Mouse (Mus musculus) liver, adult 10 weeks (tissue): Measurements from ENCODE around the gene Emc8. TPM values are rescaled to one million over a fixed set of nuclear protein-coding genes. Genes with fewer than 3 reads are reported as not detected.

Experiments used
- polyA plus RNA-seq: library from polyadenylated mRNA; stranded (reverse); fragments of 350-450 nt; fragmentation: Illumina TruSeq; extraction: RNeasy Lipid Tissue Mini Kit (QIAGEN cat#74804); gene quantifications from one replicate; pipeline ENCODE4 v1.2.3, GENCODE M21; 2014; ENCODE audit warnings: low read depth, low replicate concordance

Emc8 gene
- polyA plus RNA-seq = 3.6 TPM

DNA sequence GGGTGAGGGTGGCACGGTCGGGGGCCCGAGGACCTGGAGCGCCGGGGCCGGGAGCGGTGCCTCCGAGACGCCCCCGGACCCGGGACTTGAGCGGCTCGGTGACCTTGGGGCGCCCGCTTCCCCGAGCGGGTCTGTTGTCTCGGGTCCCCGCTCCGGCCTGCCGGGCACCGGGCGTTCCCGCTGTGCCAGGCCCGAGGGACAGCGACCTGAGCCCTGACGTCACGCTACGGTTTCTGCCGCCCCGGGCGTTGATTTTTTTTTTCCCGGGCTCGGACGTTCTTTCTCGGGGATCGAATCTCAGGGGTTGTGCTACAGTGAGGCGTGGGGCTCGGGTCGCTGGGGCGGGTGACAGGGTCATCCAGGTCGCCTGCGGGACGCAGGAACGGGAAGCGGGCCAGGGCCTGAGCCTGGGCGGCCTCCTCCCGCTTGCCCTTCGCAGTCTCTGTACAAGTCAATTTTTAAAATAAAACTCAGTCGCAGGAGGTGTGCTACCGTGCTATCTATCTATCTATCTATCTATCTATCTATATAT is at the start of gene Emc8:
Emc8 (minus strand) TSS at position 200 of the 532 bp plus-strand sequence.

DNA sequence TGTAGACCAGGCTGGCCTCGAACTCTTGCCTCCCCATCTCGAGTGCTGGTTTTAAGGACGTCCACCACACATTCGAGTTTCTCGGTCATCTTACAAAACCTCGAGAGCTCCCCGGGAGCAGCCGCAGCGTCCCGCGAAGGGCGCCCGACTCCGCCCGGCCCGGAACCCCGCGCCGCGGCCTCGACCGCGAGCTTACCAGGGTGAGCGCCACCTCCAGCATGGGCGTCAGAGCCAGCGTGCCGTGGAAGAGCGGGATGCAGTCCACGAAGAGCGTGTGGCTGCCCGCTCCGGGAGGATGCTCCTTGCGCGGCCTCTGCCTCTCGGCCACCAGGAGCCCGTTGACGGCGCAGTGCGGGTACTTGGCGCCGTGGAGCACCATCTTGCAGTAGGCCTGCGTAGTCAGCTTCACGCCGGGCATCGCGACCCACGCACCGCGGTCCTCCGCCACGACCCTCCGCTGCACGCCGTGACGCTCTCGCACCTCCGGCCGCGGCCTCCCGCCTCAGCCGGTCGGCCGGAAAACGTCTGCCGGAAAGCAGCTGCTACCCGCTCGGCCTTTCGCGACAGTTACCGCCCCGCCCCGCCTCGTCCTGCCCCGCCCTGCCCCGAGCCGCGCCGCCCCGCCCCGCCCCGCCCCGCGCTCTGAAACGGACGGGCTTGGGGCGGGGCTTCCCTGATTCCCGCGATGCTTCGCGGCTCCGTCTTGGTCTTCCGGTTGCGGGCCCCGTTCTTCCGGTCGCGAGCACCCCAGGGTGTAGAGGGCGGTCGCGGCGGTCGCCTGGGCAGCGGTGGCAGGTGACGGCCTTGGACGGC is 606 bp downstream of the Emc8 start, which contains the start of the genes Gm27021 and Cox4i1:
Gm27021 (minus strand) TSS at position 519 of the 813 bp plus-strand sequence.
Cox4i1 (plus strand) TSS at position 662 of the 813 bp plus-strand sequence.

DNA sequence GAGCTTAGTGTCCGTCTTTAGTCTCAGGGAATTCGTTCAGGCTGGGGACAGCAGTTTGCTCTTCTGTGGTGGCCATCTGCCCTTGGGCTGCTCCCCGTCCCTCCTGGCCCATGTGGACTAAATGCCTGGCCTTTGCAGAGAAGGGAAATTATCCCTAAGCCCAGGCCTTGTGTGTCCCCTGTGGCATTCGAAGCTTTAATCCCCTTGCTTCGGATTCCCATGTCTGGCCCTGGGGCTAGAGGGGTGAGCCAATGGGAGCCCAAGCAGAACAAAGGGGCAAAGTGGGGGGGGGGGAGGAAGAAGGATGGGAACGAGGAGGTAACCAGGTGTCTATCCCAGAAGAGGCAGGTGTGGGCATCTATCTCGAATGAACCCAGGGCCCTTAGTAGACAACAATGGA is 20.8 kb downstream of the Emc8 start, which contains the start of gene 1190005I06Rik:
1190005I06Rik (minus strand) TSS at position 101 of the 400 bp plus-strand sequence.

Other genes with a start within 250 kb of the Emc8 start
- not detected for gene Gins2, start 79.3 kb downstream of the Emc8 start, polyA plus RNA-seq
- not detected for gene 1190005I06Rik, start 20.9 kb downstream of the Emc8 start, polyA plus RNA-seq
- not detected for gene Gm27021, start 494 bp downstream of the Emc8 start, polyA plus RNA-seq
- 60.8 TPM for gene Cox4i1, start 351 bp downstream of the Emc8 start, polyA plus RNA-seq
- gene Irf8, start 67.8 kb upstream of the Emc8 start, polyA plus RNA-seq = 0.64 TPM